Mouse (Mus musculus) ES-CJ7 (cell line): ENCODE measurements around the gene Fam169a.
"Not testable (repeated sequence)": the region's sequence is repeated elsewhere in the genome, so short reads cannot be mapped to it uniquely, and the experiment has no call there.

Source experiments
- DNase-seq: peaks from one replicate; pipeline ENCODE4 v3.0.0; 2011; ENCODE audit warnings: low read depth, low spot score

Gene Fam169a

DNA sequence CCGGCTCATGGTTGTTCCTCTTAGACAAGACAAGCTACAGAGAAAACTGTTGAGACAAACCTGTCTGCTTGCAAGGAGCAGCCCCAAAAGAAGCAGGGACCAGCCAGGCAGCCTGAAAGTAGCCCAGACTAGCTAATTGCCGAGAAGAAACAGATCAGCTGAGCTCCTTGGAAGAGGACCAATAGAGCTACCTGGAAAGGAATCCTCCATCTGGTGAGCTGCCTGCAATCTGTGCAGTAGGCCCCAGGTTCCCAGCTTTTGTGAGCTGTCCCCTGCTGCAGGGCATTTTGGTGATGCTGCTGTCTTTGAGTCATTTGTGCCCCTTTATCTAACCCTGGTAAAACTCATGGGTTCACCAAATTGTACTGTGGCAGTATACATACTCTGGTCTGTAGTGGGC lies 13.1 kb downstream of the Fam169a start:
- no peak for DNase-seq

DNA sequence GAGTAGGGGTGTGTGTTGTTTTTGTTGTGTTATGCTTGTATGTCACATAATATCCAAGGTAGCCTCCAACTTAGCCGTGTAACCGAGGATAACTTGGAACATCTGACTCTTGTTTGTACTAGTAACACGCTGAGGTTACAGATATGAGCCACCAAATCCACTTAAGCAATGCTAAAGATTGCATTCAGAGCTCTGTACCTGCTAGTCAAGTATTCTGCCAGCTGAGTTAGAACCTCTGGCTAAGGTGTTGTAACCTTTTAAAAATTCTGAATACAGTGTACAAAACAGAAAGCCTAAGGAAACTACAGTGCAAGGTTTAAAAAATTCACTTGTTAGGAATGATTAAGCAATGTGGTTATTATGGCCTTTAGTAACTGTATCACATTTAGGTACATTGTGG lies 13.5 kb downstream of the Fam169a start:
- no peak for DNase-seq

- peak; percentile 73 for DNase-seq
Observed at GRCm38 (mm10) chr13:97082432-97082831, 15.3 kb downstream of the Fam169a start.

DNA sequence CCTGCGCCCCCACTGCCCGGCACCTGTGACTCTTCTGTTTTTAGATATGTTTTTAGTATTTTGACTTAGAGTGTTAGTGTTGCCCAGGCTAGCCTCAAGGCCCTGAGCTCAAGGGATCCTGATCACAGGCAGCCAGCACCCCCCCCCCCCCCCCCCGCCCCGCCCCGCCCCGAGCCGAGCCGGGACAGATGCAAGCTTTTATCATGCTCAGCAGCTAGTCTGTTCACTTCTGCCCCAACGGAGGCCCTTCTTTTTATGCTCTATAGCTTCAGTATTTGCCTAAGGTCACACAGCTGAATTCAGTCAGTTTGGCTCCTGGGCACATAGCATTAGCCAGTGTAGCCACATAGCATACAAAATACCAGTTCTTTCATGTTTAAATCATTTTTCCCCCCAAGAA lies 19.2 kb downstream of the Fam169a start:
- peak; percentile 75 for DNase-seq

DNA sequence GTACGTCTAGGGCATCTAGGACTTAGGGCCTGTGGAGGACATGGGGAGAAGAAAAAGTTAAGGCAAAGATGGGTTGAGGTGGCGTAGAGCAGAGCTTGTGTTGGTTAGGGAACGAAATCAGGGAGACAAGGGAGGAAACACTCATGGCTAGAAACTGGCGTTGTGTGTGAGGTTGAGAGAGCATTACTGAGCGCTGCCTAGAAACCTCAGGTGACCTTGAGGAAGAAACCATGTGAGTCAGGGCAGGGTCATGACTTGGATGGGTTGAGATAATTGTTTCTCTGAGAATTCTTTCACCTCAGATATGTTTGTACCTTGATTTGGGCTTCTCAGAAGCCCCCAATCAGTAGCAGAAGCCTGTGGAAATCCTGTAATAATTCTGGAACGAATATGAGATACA lies 20.3 kb downstream of the Fam169a start:
- no peak for DNase-seq

DNA sequence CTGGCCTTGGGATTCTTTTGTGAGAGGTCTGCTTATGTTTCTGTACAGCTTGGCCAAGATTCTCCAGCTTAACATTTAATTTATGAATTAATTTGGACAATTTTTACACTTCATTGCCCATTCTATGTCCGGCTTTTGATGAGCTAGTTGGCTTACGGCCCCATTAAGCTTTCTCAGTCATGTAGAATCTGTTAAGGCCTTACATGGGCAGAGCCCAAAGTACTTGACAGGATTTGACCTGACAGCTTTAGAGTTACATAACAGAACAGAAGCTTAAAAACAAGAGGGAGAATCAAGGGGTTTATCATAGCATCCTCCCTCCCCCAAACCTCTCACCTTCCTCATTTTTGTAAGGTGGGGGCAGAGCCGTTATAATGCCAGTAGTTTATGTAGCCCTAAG lies 21.1 kb downstream of the Fam169a start:
- DNase-seq, result no peak

DNA sequence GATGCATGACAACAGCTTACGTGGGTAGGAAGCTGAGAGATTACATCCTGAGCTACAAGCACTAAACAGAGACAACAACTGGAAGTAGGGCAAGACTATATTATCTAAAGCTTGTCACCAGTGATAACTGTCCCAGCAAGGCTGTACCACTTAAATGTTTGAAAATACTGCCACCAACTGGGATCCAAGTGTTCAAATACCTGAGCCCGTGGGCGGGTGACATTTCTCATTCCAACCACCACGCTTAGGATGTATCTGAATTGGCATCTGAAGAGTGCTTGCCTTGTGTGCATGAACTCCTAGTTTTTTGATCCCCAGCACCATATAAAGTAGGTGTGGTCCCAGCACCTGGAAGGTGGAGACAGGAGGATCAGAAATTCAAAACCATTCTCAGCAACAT lies 28.6 kb downstream of the Fam169a start:
- DNase-seq, result no peak

- DNase-seq, result peak; percentile 84
Observed at GRCm38 (mm10) chr13:97099187-97099852, 32.2 kb downstream of the Fam169a start, which contains the start of gene Gm6169. TSS of gene Gm6169 (minus strand) at chr13:97099237.

DNA sequence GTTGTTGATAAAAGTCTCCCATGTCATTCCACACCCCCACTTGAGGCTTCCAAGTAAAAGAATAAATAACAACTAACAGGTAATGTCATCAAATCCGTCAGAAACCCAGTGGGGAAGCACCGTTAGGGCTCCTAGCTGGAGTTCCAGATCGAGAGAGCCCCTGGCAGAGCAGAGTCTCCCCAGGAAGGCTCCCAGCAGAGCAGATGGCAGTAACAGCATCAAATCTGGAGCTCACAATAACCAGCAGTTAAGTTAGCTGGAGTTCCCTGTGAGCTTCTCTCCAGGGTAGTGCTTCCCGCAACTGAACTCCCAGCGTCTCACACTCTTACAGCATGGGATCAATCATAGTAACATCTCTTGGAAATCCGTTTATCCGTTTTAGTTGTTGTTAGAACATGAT lies 37.9 kb downstream of the Fam169a start:
- DNase-seq, result no peak

GRCm38 (mm10) chr13:97107721-97108120 lies 40.6 kb downstream of the Fam169a start:
- DNase-seq, result not testable (repeated sequence)

- no peak for DNase-seq
Observed at GRCm38 (mm10) chr13:97109046-97109445, 42.0 kb downstream of the Fam169a start.

- no peak for DNase-seq
Observed at GRCm38 (mm10) chr13:97121341-97121740, 54.3 kb downstream of the Fam169a start.

DNA sequence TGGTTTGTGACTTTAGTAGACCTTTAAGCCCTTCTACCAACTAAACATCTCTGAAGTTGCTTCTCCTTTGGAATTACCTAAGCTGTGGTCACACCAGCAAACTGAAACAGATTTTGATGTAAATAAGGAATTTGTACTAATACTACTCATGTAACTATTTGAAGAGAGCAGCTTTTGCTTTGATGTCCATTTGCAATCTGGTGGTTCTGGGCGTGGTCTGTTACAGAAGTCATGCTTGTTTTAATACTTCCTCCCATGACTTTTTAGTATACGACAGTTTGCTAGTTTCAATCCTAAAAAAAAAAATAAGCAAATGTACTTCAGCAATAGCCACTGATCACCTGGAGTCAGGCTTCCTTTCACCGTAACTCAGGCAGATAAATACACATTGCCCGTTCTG lies 62.6 kb downstream of the Fam169a start:
- not testable (repeated sequence) for DNase-seq

DNA sequence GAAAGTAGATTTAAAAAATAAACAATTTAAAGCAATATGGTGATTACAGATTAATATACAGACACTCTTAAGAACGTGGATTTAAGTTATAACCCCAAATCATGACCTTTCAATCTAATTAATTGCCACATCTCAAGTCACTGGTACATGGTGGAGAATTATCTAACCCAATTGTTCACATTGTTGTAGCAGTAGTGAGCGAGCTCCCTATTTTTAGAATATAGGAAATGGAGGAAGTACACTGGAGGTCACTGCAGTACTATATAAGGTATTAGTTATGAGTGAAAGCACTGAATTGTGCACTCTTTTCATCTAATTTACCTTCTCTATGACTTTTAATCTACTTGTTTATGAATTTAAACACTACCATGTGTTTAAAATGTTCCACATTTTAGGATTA lies 63.3 kb downstream of the Fam169a start:
- DNase-seq, result not testable (repeated sequence)

DNA sequence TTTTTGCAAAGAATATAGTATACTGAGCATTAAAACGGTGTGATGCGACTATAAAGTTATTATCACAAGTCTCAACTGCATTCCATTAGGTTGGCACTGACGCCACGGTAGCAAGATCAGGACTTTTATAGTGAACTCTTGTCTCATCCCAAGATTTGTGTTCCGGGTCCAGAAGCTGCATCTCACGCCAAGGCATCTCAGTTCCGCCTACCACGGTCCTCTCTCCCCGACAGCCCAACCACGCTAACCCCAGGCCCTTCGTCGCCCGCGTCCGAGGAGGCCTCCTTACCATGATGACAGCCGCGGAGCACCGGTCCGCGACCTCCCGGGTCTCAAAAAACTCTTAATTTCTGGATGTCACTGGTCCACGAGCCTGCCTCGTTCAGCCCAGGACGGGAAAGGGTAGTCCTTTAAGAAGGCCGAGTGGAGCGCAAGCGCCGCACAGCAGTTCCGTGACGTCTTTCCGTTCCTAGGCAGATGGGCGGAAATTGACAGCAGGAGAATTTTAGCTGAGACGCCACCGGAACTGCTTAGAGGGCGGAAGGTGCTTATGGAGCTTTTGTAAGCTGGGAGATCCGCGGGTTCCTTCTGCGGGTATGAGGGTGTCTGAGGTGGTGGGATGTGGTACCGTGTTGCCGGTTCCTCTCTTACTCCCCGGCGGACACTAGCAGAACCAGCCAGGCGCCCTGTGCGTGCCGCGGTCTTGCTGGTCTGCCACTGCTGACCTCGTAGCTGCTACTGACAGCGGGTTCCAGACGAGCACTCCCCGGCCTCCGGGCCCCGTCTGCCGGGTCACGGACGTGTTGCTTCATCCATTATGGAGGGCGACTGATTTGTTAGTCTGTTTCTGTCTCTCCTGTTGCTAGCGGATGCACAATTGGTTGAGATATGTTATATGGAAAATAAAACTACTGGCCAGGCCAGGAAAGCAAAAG lies 70.6 kb downstream of the Fam169a start, which contains the start of the genes Gfm2 and Nsa2:
Gene Gfm2 (plus strand): TSS at position 472 of the 935 bp plus-strand sequence.
Gene Nsa2 (minus strand): TSS at position 472 of the 935 bp plus-strand sequence.
- peak; percentile 97 for DNase-seq

- DNase-seq, result not testable (repeated sequence)
Observed at GRCm38 (mm10) chr13:97138404-97138931, 71.4 kb downstream of the Fam169a start.

GRCm38 (mm10) chr13:97142321-97142720 lies 75.2 kb downstream of the Fam169a start:
- no peak for DNase-seq

DNA sequence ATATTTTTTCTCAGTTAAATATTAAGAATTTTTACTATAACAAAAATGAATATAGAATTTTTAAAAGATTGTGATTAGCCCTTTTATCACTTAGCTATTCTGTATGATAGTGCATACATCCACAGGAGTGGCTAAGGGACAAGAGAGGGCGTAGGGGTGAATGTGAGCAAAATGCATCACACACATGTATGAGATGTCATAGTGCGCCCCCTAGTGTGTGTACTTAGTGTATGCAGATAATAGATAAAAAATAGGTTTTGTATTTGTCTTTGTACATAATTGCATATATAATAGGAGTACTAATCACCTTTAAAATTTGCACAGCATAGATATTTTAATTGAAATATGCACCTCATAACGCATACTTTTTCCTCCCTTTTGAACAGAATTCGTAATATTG lies 78.7 kb downstream of the Fam169a start:
- peak; percentile 76 for DNase-seq

DNA sequence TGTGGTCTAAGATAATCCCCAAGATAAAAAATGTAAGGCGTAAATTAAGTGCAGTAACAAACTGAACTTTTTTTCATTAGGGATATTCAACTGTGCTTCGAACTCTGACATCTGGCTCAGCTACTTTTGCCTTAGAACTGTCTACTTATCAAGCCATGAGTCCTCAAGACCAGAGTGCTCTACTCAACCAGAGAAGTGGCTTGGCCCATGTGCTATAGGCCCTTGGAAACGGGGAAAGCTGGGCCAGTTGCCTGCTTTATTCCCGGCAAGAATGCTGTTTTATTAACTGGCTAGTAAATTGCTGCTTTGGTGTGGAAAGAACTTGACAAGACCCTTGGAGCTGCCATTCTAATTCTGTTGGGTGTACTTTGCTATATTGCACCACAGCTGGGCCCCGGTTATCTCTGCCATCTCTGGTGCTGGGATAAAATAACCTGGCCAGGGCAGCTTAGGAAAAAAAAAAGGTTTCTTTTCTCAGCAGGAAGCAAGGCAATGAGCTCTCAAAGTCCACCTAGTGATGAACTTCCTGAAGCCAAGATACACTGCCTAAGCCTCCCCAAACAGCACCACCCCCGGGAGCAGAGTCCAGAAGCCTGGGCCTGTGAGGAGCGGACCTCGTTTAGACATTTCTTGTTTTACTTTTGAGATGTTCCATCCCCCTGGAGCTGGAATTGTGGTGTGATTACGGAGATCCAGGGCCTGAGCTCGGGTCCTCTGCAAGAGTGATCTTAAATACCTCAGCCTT lies 108.6 kb downstream of the Fam169a start:
- DNase-seq, result no peak

GRCm38 (mm10) chr13:97176731-97177130 lies 109.6 kb downstream of the Fam169a start:
- DNase-seq, result no peak

GRCm38 (mm10) chr13:97178943-97179342 lies 111.9 kb downstream of the Fam169a start:
- peak; percentile 41 for DNase-seq
